8 mouse cellular contexts compared by ENCODE assay signal in genomic region chr2:74704393-74704998, GRCm38 (mm10). TPM values are rescaled to one million over a fixed set of nuclear protein-coding genes. Genes with fewer than 3 reads are reported as not detected.
DNase-seq lines count a peak whose midpoint lies in the region; ATAC-seq and TF ChIP-seq lines count a peak whose summit lies in the region.

Gene Hoxd8 (plus strand): TSS chr2:74704615.

- peak; percentile 67 for DNase-seq in ES-CJ7 (ENCODE audit: low read depth, low spot score)
- DNase-seq in adrenal gland, adult (ENCODE audit: inconsistent age in 2 of 2, low spot score in 1 of 2): peak; percentile 89 to 95
- DNase-seq in gastrocnemius, adult 8-10 months (ENCODE audit: low spot score in 2 of 2): peak; percentile 51 to 70
- no peak for DNase-seq in midbrain, postnatal 0 days (ENCODE audit: low spot score)
- no peak for DNase-seq in right cerebral cortex, postnatal 4 days
- DNase-seq in T-cell, adult 2 months (ENCODE audit: low spot score): no peak
- DNase-seq in cerebellum, adult 9-10 months: no peak

- 0 out of 2 replicates have a peak, but pooled peaks cover 7% of the 10 kb centered on the region for H3K27me3 ChIP-seq in kidney, embryonic 15.5 days
- peaks cover 86% of the 10 kb centered on the region for H3K27me3 ChIP-seq in midbrain, postnatal 0 days (ENCODE audit: insufficient read depth, low read length)

- H3K36me3 ChIP-seq in kidney, embryonic 15.5 days: no peaks in the 10 kb centered on the region
- no peaks in the 10 kb centered on the region for H3K36me3 ChIP-seq in midbrain, postnatal 0 days (ENCODE audit: insufficient read depth, low read length)

- H3K27ac ChIP-seq in kidney, embryonic 15.5 days: peak within 1 kb of the TSS; percentile 100
- no peak within 1 kb of the TSS for H3K27ac ChIP-seq in midbrain, postnatal 0 days (ENCODE audit: low read depth, low read length)

- WGBS in kidney, embryonic 15.5 days: under 1% methylated on average over 36 of the region's 52 CpGs
- under 1% methylated on average over 30 of the region's 52 CpGs for WGBS in midbrain, postnatal 0 days

- H3K9me3 ChIP-seq in kidney, embryonic 15.5 days (replicated peaks): no peaks in the 10 kb centered on the region
- H3K9me3 ChIP-seq in midbrain, postnatal 0 days (ENCODE audit: low read length): no peaks in the 10 kb centered on the region

- peak within 1 kb of the TSS; percentile 95 for H3K9ac ChIP-seq in kidney, embryonic 15.5 days
- no peak within 1 kb of the TSS for H3K9ac ChIP-seq in midbrain, postnatal 0 days (replicated peaks; ENCODE audit: low read length, poor library complexity, severe bottlenecking)

- peaks cover 54% of the 10 kb centered on the region for H3K4me1 ChIP-seq in kidney, embryonic 15.5 days
- H3K4me1 ChIP-seq in midbrain, postnatal 0 days (ENCODE audit: insufficient read depth, low read length): no peaks in the 10 kb centered on the region

- TF ChIP-seq CTCF in midbrain, postnatal 0 days (IDR thresholded peaks at IDR 0.05): no peak

- peak within 1 kb of the TSS; percentile 75 for H3K4me2 ChIP-seq in kidney, embryonic 15.5 days
- peak within 1 kb of the TSS; percentile 36 for H3K4me2 ChIP-seq in midbrain, postnatal 0 days (ENCODE audit: low read depth, low read length, poor library complexity, severe bottlenecking)

- peak within 1 kb of the TSS; percentile 79 for H3K4me3 ChIP-seq in kidney, embryonic 15.5 days (replicated peaks)
- peak within 1 kb of the TSS; percentile 24 for H3K4me3 ChIP-seq in midbrain, postnatal 0 days (ENCODE audit: low read depth, low read length)

- peak; percentile 73 for ATAC-seq in kidney, embryonic 15.5 days (replicated peaks; ENCODE audit: low FRiP score)
- ATAC-seq in midbrain, postnatal 0 days (ENCODE audit: low FRiP score): no peak

RNA-seq across cellular contexts. Expression of gene Hoxd8, which starts in this region (rescaled TPM):
- 10 to 100 TPM; 46.8 to 53.5 (median 51.3) TPM for total RNA-seq in gastrocnemius, adult 8-10 months (2022)
- polyA plus RNA-seq in kidney, embryonic 15.5 days (2015; fragmentation: Nextera tagmentation; extraction: Ambion mirVana): 36.4 and 40.8 TPM in 2 replicates
- 0.05 TPM in 1 of 2 replicates, not detected in the other for total RNA-seq in midbrain, postnatal 0 days (2014; rRNA removed)
- not detected in 2 replicates for polyA plus RNA-seq in midbrain, postnatal 0 days (2015; fragmentation: Nextera tagmentation; extraction: Ambion mirVana)

Comparison
In these comparisons a context has a peak if more than half of its experiments do, and no peak if none do; other contexts are left out.
1. RNA of gene Hoxd8 (total RNA-seq): 46.8 to 53.5 TPM in gastrocnemius, adult 8-10 months; 0.05 TPM in midbrain, postnatal 0 days; every median in the first group is over 10 times any median in the second.
2. RNA of gene Hoxd8 (polyA plus RNA-seq): 36.4 to 40.8 TPM in kidney, embryonic 15.5 days; not detected in midbrain, postnatal 0 days; every median in the first group is over 10 times any median in the second.
3. DNase-seq: peak in ES-CJ7 (single experiment), adrenal gland, adult (2 of 2) and gastrocnemius, adult 8-10 months (2 of 2); none in midbrain, postnatal 0 days (single experiment), right cerebral cortex, postnatal 4 days (single experiment), T-cell, adult 2 months (single experiment) and cerebellum, adult 9-10 months (single experiment).